Mouse (Mus musculus) limb, embryonic 14.5 days (tissue): ENCODE measurements around the gene Faah. TPM values are rescaled to one million over a fixed set of nuclear protein-coding genes. Genes with fewer than 3 reads are reported as not detected.

Experiments
- ATAC-seq: fragments of 200-750 bp; cut with Nextera tagmentation; 2 replicates; pipeline ENCODE4 v1.8.0; 2017; ENCODE audit warnings: low read depth, moderate number of reproducible peaks, moderate TSS enrichment; ENCODE audit not compliant: low FRiP score
- DNase-seq: peaks from one replicate; pipeline ENCODE4 v3.0.0-alpha.2; 2015; ENCODE audit warnings: low spot score
- H3K27ac ChIP-seq: fragments of 300-500 bp; sonication (generic); replicated peaks from 2 replicates; pipeline ENCODE4 v1.5.1; 2014; ENCODE audit warnings: low read depth, mild to moderate bottlenecking, low read length, moderate library complexity, mixed read lengths
- H3K27me3 ChIP-seq: fragments of 300-500 bp; sonication (generic); 2 replicates; pipeline ENCODE4 v1.6.1; 2014; ENCODE audit warnings: low read length, mixed read lengths; ENCODE audit not compliant: control insufficient read depth, insufficient read depth
- H3K36me3 ChIP-seq: fragments of 300-500 bp; sonication (generic); 2 replicates; pipeline ENCODE4 v1.6.1; 2014; ENCODE audit warnings: mild to moderate bottlenecking, low read length, moderate library complexity, mixed read lengths; ENCODE audit not compliant: control insufficient read depth, insufficient read depth
- H3K4me1 ChIP-seq: fragments of 300-500 bp; sonication (generic); 2 replicates; pipeline ENCODE4 v1.6.1; 2014; ENCODE audit warnings: antibody characterized with exemption, low read length, mixed read lengths; ENCODE audit not compliant: control insufficient read depth, insufficient read depth
- H3K4me2 ChIP-seq: fragments of 300-500 bp; sonication (generic); replicated peaks from 2 replicates; pipeline ENCODE4 v1.6.1; 2014; ENCODE audit warnings: low read depth, mild to moderate bottlenecking, low read length, moderate library complexity; ENCODE audit not compliant: severe bottlenecking
- H3K4me3 ChIP-seq: fragments of 300-500 bp; sonication (generic); replicated peaks from 2 replicates; pipeline ENCODE4 v1.5.1; 2014; ENCODE audit warnings: low read length
- H3K9ac ChIP-seq: fragments of 300-500 bp; sonication (generic); 2 replicates; pipeline ENCODE4 v1.6.1; 2014; ENCODE audit warnings: mild to moderate bottlenecking, low read depth, low read length, moderate library complexity; ENCODE audit not compliant: severe bottlenecking
- H3K9me3 ChIP-seq: fragments of 300-500 bp; sonication (generic); 2 replicates; pipeline ENCODE4 v1.6.1; 2016; ENCODE audit warnings: low read length; ENCODE audit not compliant: control insufficient read depth
- POLR2A ChIP-seq: fragments of 200-500 bp; IDR thresholded peaks from 2 replicates; pipeline ENCODE4 v1.8.0; 2012; ENCODE audit warnings: inconsistent platforms, mild to moderate bottlenecking, moderate library complexity, borderline replicate concordance; ENCODE audit not compliant: insufficient read depth, insufficient read length; ENCODE audit errors: extremely low read depth
- WGBS: fragments of 180-500 bp; shearing (Covaris S2); extraction: QIAGEN DNeasy Blood & Tissue Kit; methylation state at CpG from one replicate; pipeline ENCODE4 v1.1.7; 2014; 5-methylcytosine and 5-hydroxymethylcytosine counted together
- polyA plus RNA-seq, 2 experiments: library from polyadenylated mRNA; depleted of rRNA in 1 of 2; stranded (reverse) in 1 of 2; unstranded in 1 of 2; fragments of >200 nt; fragmentation: Nextera tagmentation in 1 of 2; extraction: Ambion mirVana in 1 of 2; gene quantifications; 2 replicates each; pipeline versions ENCODE4 v1.2.1 to v1.2.3; 2012 to 2014

Faah gene
- polyA plus RNA-seq, 2 experiments: 1.9 to 2.1 TPM

DNA sequence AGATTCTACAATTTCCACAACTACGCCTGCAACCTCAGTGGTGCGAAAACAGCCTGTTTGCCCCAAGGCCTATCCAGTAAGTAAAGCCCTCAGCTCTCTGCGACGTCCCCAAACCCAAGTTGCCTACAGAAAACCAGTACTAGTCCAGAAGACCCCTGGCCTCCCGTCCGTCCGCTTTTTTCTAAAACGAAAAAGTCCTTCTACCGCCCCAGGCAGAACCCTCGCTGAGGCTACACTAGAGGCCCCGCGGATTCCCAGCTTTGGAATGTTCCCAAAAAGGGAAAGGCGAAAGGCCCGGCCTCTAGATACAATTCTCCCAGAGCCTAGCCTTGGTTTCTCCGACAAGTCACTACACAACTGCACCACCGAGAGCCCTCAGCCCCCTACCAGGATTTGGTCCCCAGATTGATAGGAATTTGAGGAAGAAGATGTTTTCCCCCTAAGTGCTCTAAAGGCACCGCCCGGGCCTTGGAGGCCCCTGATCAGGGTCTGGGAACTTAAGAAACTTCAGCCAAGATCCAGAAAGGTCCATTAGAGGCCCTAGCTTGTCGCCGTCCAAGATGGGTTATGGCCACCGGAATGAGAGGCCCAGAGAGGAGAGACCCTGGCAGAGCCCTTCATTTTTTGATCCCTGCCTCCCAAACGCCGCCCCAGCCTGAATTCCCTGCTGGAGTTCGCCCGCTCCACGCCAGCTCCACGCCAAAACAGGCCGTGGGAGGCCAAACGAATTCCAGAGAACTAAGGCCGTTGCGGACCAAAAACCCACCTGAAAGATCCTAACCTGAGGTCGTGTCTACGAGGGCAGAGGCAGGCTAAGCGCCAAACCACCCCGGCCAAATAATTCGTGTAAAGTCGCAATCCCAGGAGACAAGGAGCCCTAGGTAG is 79.2 kb downstream of the Faah start:
- Histone ChIP-seq H3K27me3 (peaks cover 100% of the 10 kb centered on the region), H3K4me1 (peaks cover 7% of the 10 kb centered on the region; the same call in 1 of the 2 replicates), H3K27ac (no peak overlapping the region), H3K4me2 (peak overlapping the region; percentile 60), H3K9ac (no peak overlapping the region), H3K4me3 (peak overlapping the region; percentile 38), H3K36me3 (no peaks in the 10 kb centered on the region), H3K9me3 (no peaks in the 10 kb centered on the region)
- under 1% methylated on average over 37 of the region's 37 CpGs for WGBS
- ATAC-seq (no peak), DNase-seq (no peak)
- TF ChIP-seq POLR2A: no peak

- Histone ChIP-seq H3K4me2 (no peak overlapping the region), H3K27ac (no peak overlapping the region), H3K36me3 (no peaks in the 10 kb centered on the region), H3K27me3 (peaks cover 100% of the 10 kb centered on the region), H3K4me3 (no peak overlapping the region), H3K4me1 (peaks cover 7% of the 10 kb centered on the region; the same call in 1 of the 2 replicates), H3K9ac (no peak overlapping the region), H3K9me3 (no peaks in the 10 kb centered on the region)
- 4% methylated on average over 19 of the region's 19 CpGs for WGBS
- DNase-seq (no peak), ATAC-seq (no peak)
- no peak for TF ChIP-seq POLR2A
These were observed 80.4 kb downstream of the Faah start for GRCm38 (mm10) chr4:115937061-115937976.

- DNase-seq (no peak), ATAC-seq (no peak)
- no peak for TF ChIP-seq POLR2A
- H3K4me1 ChIP-seq: peaks cover 7% of the 10 kb centered on the region; the same call in 1 of the 2 replicates
- H3K4me2 ChIP-seq: no peak overlapping the region
- H3K27ac ChIP-seq: no peak overlapping the region
- no peaks in the 10 kb centered on the region for H3K9me3 ChIP-seq
- 5% methylated on average over 20 of the region's 20 CpGs for WGBS
- peaks cover 100% of the 10 kb centered on the region for H3K27me3 ChIP-seq
- peak overlapping the region; percentile 8; the same call in 1 of the 2 replicates for H3K4me3 ChIP-seq
- H3K36me3 ChIP-seq: no peaks in the 10 kb centered on the region
- no peak overlapping the region for H3K9ac ChIP-seq
These were observed 81.1 kb downstream of the Faah start for GRCm38 (mm10) chr4:115936646-115937045.

GRCm38 (mm10) chr4:115935835-115936581 is 81.7 kb downstream of the Faah start:
- under 1% methylated on average over 36 of the region's 36 CpGs for WGBS
- no peak overlapping the region for H3K4me2 ChIP-seq
- ATAC-seq (no peak), DNase-seq (no peak)
- peaks cover 100% of the 10 kb centered on the region for H3K27me3 ChIP-seq
- no peaks in the 10 kb centered on the region for H3K9me3 ChIP-seq
- peak overlapping the region; percentile 8; the same call in 1 of the 2 replicates for H3K4me3 ChIP-seq
- H3K36me3 ChIP-seq: no peaks in the 10 kb centered on the region
- no peak for TF ChIP-seq POLR2A
- no peak overlapping the region for H3K27ac ChIP-seq
- H3K9ac ChIP-seq: no peak overlapping the region
- H3K4me1 ChIP-seq: peaks cover 7% of the 10 kb centered on the region; the same call in 1 of the 2 replicates
